Mouse (Mus musculus) spleen, adult 2 months (tissue): ENCODE data around the gene Gm45521.

Experiments
- CTCF ChIP-seq: fragments of 200-500 bp; IDR thresholded peaks from 2 replicates; pipeline ENCODE4 v1.5.1; 2011; ENCODE audit warnings: mild to moderate bottlenecking, inconsistent platforms; ENCODE audit not compliant: insufficient read depth, insufficient read length, insufficient replicate concordance; ENCODE audit errors: extremely low read depth
- POLR2A ChIP-seq: fragments of 200-500 bp; IDR thresholded peaks from 2 replicates; pipeline ENCODE4 v1.6.1; 2011; ENCODE audit warnings: low read depth, low read length, inconsistent platforms

GRCm38 (mm10) chr14:7991108-7991776 lies 34.2 kb downstream of the Gm45521 start:
- TF ChIP-seq POLR2A = no peak
- no peak for TF ChIP-seq CTCF
